Mouse (Mus musculus) spleen, adult 2 months (tissue): ENCODE results near the gene Iqch.

Experiments
- CTCF ChIP-seq: fragments of 200-500 bp; IDR thresholded peaks from 2 replicates; pipeline ENCODE4 v1.5.1; 2011; ENCODE audit warnings: mild to moderate bottlenecking, inconsistent platforms; ENCODE audit not compliant: insufficient read depth, insufficient read length, insufficient replicate concordance; ENCODE audit errors: extremely low read depth
- POLR2A ChIP-seq: fragments of 200-500 bp; IDR thresholded peaks from 2 replicates; pipeline ENCODE4 v1.6.1; 2011; ENCODE audit warnings: low read depth, low read length, inconsistent platforms

- TF ChIP-seq POLR2A (no peak), CTCF (no peak)
These were observed 148.0 kb downstream of the Iqch start for GRCm38 (mm10) chr9:63454341-63454740.
